Mouse (Mus musculus) brown adipose tissue, adult 24 weeks (tissue): ENCODE measurements around the gene Acat1. TPM values are rescaled to one million over a fixed set of nuclear protein-coding genes. Genes with fewer than 3 reads are reported as not detected.

ENCODE experiments used
- H3K27ac ChIP-seq: fragments of 200-500 bp; replicated peaks from 2 replicates; pipeline ENCODE4 v1.5.1; 2012; ENCODE audit warnings: low read depth, mild to moderate bottlenecking, low read length
- H3K4me1 ChIP-seq: fragments of 200-500 bp; 2 replicates; pipeline ENCODE4 v1.6.1; 2012; ENCODE audit warnings: low read length, mixed read lengths; ENCODE audit not compliant: control insufficient read depth, insufficient read depth, insufficient read length
- H3K4me3 ChIP-seq: fragments of 200-500 bp; 2 replicates; pipeline ENCODE4 v1.5.1; 2012; ENCODE audit warnings: low read depth, mild to moderate bottlenecking, low read length, moderate library complexity; ENCODE audit not compliant: insufficient read depth
- polyA plus RNA-seq: library from polyadenylated mRNA; stranded (reverse); fragments of >200 nt; gene quantifications from 2 replicates; pipeline ENCODE4 v1.2.4, GENCODE M21; 2012; ENCODE audit not compliant: missing spikeins, insufficient read depth, insufficient read length

Gene Acat1
- polyA plus RNA-seq = 808 and 1,072 TPM in 2 replicates

- Histone ChIP-seq H3K27ac (peak within 1 kb of the TSS; percentile 89), H3K4me3 (peak within 1 kb of the TSS; percentile 89), H3K4me1 (no peaks in the 10 kb centered on the region; the same call in 1 of the 2 replicates)
Measured at GRCm38 (mm10) chr9:53609968-53610781, at the start of gene Acat1. Gene Acat1, minus strand, starts transcription at chr9:53610382.

DNA sequence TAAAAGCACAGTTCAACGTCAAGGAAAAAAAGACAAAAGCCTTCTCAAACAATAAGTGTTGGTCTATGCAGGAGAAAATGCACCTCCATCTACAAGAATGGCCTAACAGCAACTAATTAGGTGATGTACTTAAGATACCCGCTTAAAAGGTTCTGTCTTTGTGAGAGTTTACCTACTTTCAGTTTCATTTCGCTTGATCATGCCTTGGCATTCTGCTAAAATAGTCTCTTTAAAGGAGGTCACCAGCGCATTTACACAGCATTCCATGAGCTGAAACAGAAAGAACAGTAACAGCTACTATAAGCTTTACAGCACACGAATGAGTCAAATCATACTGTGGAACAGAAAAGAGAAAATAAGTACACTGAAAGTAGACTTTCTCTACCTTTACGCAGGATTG lies 24.6 kb upstream of the Acat1 start:
- Histone ChIP-seq H3K4me3 (no peak overlapping the region), H3K4me1 (no peaks in the 10 kb centered on the region), H3K27ac (no peak overlapping the region)

- Histone ChIP-seq H3K4me3 (no peak overlapping the region), H3K4me1 (no peaks in the 10 kb centered on the region), H3K27ac (no peak overlapping the region)
Measured at GRCm38 (mm10) chr9:53615246-53615645, 5.1 kb upstream of the Acat1 start.

DNA sequence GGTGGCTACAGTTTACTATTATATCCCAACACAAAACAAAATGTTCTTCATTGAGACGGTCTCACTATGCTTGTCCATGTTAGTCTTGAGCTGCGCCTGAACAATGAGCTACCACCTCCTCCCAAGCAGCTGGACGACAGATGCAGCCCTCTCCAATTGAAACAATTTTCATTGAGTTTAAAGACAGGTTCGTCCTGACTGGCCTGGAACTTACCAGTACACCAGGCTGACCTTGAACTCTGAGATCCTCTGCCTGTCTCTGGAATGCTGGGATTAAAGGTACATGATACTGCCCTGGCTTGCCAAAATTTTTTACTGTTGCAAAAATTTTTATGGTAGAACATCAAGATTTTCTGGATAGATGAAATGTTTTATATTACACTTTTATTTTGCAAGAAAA lies 4.1 kb upstream of the Acat1 start:
- no peak overlapping the region for H3K4me3 ChIP-seq
- H3K27ac ChIP-seq = no peak overlapping the region
- no peaks in the 10 kb centered on the region for H3K4me1 ChIP-seq

DNA sequence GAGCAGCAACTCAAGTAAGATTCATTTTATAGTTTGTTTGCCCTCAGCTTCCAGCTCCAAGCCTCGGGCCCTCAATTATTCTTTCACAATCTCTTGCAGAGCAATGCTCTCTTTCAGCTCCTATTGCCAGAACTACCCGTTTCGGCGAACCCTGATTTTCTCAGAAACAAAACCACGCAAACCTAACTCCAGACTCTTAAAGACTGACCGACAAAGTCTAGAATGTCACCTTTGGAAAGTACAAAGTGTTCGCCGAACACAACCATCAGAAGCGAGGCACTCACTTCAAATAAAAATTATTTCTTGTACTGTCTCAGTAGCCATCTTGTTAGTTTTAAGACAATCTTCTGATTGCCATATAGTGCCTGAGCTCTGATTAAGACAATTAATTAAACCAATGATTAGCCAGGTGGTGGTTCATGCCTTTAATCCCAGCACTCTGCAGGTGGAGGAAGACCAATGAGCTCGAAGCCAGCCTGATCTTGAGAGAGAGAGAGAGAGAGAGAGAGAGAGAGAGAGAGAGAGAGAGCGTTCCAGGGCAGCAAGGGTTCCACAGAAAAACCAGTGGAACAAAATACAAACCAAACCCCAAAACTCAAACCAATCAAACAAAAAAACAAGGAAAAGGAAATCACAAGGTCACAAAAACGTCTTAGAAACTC lies 745 bp downstream of the Acat1 start:
- peak overlapping the region; percentile 89 for H3K4me3 ChIP-seq
- H3K4me1 ChIP-seq = peaks cover 7% of the 10 kb centered on the region
- H3K27ac ChIP-seq = peak overlapping the region; percentile 89

DNA sequence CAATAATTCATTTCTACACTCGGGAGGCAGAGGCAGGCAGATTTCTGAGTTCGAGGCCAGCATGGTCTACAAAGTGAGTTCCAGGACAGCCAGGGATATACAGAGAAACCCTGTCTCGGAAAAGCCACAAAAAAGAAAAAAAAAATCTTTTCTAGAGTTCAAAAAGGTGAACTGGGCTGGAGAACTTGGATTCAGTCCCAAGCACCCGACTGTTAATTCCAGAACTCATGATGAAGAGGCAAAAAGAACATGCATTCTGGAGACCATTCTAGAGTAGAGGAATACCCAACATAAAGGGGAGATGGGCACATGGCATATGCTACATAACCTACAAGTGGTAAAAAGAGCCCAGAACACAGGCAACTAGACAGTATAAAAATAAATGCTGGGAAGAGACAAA lies 2.4 kb downstream of the Acat1 start:
- H3K27ac ChIP-seq = no peak overlapping the region
- peaks cover 15% of the 10 kb centered on the region for H3K4me1 ChIP-seq
- no peak overlapping the region for H3K4me3 ChIP-seq

DNA sequence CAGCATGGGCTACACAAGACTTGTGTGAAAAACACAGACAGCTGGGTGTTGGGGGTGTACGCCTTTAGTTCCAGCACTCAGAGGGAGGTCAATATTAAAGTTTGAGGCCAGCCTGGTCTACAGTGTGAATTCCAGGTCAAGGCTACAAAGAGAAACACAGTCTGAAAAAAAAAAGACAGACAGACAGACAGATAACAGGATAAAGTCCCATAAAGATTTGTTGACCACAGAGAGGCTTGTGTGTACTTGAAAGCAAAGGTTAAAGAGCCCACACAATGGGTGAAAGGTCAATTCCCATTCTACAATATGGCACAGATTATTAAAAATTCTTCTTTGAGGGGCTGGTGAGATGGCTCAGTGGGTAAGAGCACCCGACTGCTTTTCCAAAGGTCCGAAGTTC lies 3.0 kb downstream of the Acat1 start:
- Histone ChIP-seq H3K4me3 (no peak overlapping the region), H3K4me1 (peaks cover 16% of the 10 kb centered on the region), H3K27ac (peak overlapping the region; percentile 54)

DNA sequence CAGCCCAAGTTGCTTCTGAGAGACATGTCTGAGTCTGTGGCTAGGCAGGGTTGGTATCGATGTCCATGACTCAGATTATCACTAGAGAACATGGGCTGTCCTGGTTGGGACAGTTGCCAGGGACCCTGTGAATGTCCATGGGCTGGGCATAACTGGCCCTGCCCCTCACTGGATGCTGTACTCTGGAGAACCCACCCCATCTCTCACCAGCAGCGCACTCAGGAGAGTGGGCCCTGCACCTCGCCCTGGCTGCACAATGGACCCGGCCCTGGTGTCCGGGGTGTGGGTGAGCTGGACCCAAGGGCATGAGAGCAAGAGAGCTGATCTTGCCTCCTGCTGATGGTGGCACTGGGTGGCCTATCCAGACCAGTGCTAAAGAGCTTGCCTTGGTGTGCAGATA lies 5.2 kb downstream of the Acat1 start:
- H3K4me1 ChIP-seq = peaks cover 20% of the 10 kb centered on the region

GRCm38 (mm10) chr9:53603849-53604248 lies 6.3 kb downstream of the Acat1 start:
- peak overlapping the region; percentile 1 for H3K27ac ChIP-seq
- H3K4me1 ChIP-seq = peaks cover 20% of the 10 kb centered on the region
- no peak overlapping the region for H3K4me3 ChIP-seq

More for the DNA sequence above, 5.2 kb downstream of the Acat1 start:
- H3K27ac ChIP-seq = peak overlapping the region; percentile 9; the same call in 1 of the 2 replicates
- H3K4me3 ChIP-seq = no peak overlapping the region

DNA sequence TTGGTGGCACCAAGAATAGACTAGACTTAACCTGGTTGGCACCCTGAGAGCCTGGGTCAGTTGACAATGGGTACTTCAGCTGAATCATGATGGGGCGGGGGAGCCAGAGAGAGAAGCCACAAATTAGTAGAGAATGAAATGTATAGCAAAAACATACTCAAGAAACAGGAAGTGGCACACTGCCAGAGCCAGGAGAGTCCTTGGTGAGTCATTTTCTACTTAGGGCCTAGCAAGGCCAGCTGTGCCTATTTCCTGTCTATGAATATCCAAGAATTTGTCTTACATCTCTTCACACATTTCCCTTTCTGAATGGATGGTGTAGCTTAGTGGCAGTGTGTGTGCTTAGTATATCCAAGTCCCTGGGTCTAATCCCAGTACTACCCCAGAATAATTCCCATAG lies 6.8 kb downstream of the Acat1 start:
- H3K4me1 ChIP-seq = peaks cover 20% of the 10 kb centered on the region
- H3K27ac ChIP-seq = peak overlapping the region; percentile 32

GRCm38 (mm10) chr9:53601541-53601940 lies 8.6 kb downstream of the Acat1 start:
- Histone ChIP-seq H3K4me1 (peaks cover 20% of the 10 kb centered on the region), H3K27ac (peak overlapping the region; percentile 42)

More for the DNA sequence above, 6.8 kb downstream of the Acat1 start:
- H3K4me3 ChIP-seq = no peak overlapping the region

DNA sequence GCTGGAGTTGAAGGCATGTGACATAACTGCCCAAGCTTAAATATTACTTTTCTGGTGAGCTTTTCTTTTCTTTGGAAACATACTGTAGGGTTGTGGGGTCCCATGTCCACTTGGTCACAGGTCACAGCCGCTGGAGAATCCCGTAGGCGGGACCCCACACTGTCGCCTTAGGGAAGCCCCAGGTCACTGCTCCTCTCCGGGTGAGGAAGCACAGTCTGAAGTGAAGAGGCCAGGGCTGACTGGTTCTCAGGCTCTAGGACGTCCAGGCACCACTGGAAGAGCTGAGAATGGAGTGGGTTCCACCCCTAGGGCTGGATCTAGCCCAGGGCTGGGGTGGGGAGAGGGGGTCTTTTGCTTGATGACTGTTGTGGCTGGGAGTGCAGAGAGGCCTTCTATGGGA lies 11.6 kb downstream of the Acat1 start:
- Histone ChIP-seq H3K27ac (no peak overlapping the region), H3K4me3 (no peak overlapping the region), H3K4me1 (peaks cover 9% of the 10 kb centered on the region)

More at GRCm38 (mm10) chr9:53601541-53601940, 8.6 kb downstream of the Acat1 start:
- no peak overlapping the region for H3K4me3 ChIP-seq

DNA sequence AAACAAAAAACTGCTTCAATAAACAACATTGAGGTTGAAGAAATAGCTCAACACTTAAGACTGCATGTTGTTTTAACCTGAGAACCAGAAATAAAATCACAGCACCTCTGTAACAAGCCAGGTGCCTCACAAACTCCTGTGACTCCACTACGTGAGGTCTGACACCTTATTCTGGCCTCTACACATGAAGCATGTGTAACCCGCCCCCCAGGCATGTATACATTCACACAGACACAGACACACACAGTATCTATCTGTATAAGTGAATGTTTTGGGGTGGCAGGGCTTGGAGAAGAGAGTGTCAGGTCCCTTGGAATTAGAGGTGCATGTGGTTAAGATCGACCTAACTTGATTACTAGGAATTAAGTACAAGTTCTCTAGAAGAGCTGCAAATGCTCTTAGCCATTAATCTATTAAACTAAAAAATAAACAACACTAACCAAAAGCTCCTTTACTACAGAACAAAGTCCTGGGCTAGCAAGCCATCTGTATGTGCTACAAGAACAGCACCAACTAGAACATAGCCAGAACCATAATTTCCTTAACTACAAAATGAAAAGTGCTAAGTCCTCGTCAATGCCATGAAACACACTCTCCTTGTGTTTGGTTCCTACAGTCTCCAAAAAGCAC lies 13.1 kb downstream of the Acat1 start:
- no peak overlapping the region for H3K4me3 ChIP-seq
- H3K27ac ChIP-seq = no peak overlapping the region
- peaks cover 3% of the 10 kb centered on the region; the same call in 1 of the 2 replicates for H3K4me1 ChIP-seq

DNA sequence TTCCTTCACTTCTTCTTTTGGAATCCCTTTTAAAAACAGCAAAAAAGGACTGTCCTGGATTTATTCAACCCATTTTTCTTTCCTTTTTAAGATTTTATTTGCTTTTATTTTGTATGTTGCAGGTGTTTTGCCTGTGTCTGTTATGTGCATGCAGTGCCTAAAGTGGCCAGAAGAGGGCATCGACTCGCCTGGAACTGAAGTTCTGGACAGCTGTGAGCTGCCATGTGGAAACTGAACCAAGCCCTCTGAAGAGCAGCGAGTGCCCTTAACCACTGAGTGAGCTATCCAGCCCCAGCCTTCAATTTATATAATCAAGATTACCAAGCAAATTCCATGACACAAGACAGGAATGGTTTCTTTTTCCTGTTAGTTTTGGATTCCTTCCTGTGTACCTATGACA lies 15.4 kb downstream of the Acat1 start:
- H3K4me3 ChIP-seq = no peak overlapping the region
- H3K4me1 ChIP-seq = no peaks in the 10 kb centered on the region
- no peak overlapping the region for H3K27ac ChIP-seq

GRCm38 (mm10) chr9:53581870-53582269 lies 28.3 kb downstream of the Acat1 start:
- no peak overlapping the region for H3K4me3 ChIP-seq
- no peak overlapping the region for H3K27ac ChIP-seq
- no peaks in the 10 kb centered on the region for H3K4me1 ChIP-seq
